Comparison of ENCODE assay signal across 23 mouse cellular contexts in genomic region chr5:86730587-86730986, GRCm38 (mm10). TPM values are rescaled to one million over a fixed set of nuclear protein-coding genes. Genes with fewer than 3 reads are reported as not detected.
A peak's percentile ranks its signal among the peaks of the same experiment; 100 is the strongest.
DNase-seq lines count a peak whose midpoint lies in the region; ATAC-seq lines count a peak whose summit lies in the region.
"Had no signal": no experiment of that assay in that cellular context is flagged by ENCODE, and none has a peak within 500 bp of the region (broad histone marks: within the 10 kb centered on the region; RNA-seq: fewer than 3 reads in every experiment).

No protein-coding gene starts in this region.

- H3K9ac ChIP-seq in heart, embryonic 12.5 days: no peak overlapping the region
- H3K9ac ChIP-seq in midbrain, embryonic 16.5 days (ENCODE audit: low read depth, low read length): no peak overlapping the region
- H3K9ac ChIP-seq: hindbrain, embryonic 15.5 days; limb, embryonic 13.5 days; liver, postnatal 0 days; stomach, embryonic 15.5 days had no signal

- 27% methylated on average over 4 of the region's 4 CpGs for WGBS in heart, embryonic 12.5 days
- WGBS in midbrain, embryonic 16.5 days: 80% methylated on average over 4 of the region's 4 CpGs

- peak; percentile 59; the same call in 1 of the 2 replicates for ATAC-seq in heart, embryonic 12.5 days (ENCODE audit: insufficient number of reproducible peaks, low FRiP score)
- ATAC-seq in CD4-positive, CD25-positive, alpha-beta regulatory T cell, adult 4 months: no peak
- ATAC-seq in midbrain, embryonic 16.5 days: no peak; the same call in 1 of the 2 replicates
- ATAC-seq: liver, postnatal 0 days had no signal

- no peaks in the 10 kb centered on the region for H3K27me3 ChIP-seq in heart, embryonic 12.5 days (replicated peaks)
- H3K27me3 ChIP-seq in midbrain, embryonic 16.5 days (ENCODE audit: control insufficient read depth, insufficient read depth, low read depth, low read length): no peaks in the 10 kb centered on the region
- H3K27me3 ChIP-seq: hindbrain, embryonic 15.5 days; limb, embryonic 13.5 days; stomach, embryonic 15.5 days had no signal

- H3K27ac ChIP-seq in heart, embryonic 12.5 days (ENCODE audit: poor library complexity, severe bottlenecking): no peak overlapping the region
- no peak overlapping the region for H3K27ac ChIP-seq in midbrain, embryonic 16.5 days (ENCODE audit: low read length)
- H3K27ac ChIP-seq: heart, adult 2 months; hindbrain, embryonic 15.5 days; limb, embryonic 13.5 days; macrophage; stomach, embryonic 15.5 days had no signal

- H3K4me2 ChIP-seq in heart, embryonic 12.5 days: no peak overlapping the region
- no peak overlapping the region for H3K4me2 ChIP-seq in midbrain, embryonic 16.5 days (ENCODE audit: low read length)
- H3K4me2 ChIP-seq: hindbrain, embryonic 15.5 days; limb, embryonic 13.5 days; stomach, embryonic 15.5 days had no signal

- no peak for DNase-seq in heart, adult 9 months (ENCODE audit: low spot score in 2 of 2)
- DNase-seq in 3T3-L1 (ENCODE audit: low read depth, low spot score) (peak; percentile 14), NIH3T3 (ENCODE audit: low read depth) (peak; percentile 20)
- peak; percentile 56 for DNase-seq in fat pad, adult 2 months (ENCODE audit: extremely low read depth, low read depth, low spot score)
- DNase-seq in adrenal gland, postnatal 14 days: no peak
- DNase-seq: adrenal gland, adult 2 months; heart, adult 2 months; kidney, adult 8-10 months; liver, postnatal 0 days; midbrain, embryonic 14.5 days had no signal

- H3K4me3 ChIP-seq in heart, embryonic 12.5 days: no peak overlapping the region
- no peak overlapping the region for H3K4me3 ChIP-seq in midbrain, embryonic 16.5 days (ENCODE audit: low read depth, low read length)
- H3K4me3 ChIP-seq: erythroblast, embryonic 14.5 days; heart, adult 2 months; hindbrain, embryonic 15.5 days; limb, embryonic 13.5 days; stomach, embryonic 15.5 days had no signal

- no peaks in the 10 kb centered on the region for H3K9me3 ChIP-seq in heart, embryonic 12.5 days (replicated peaks)
- H3K9me3 ChIP-seq in midbrain, embryonic 16.5 days (replicated peaks; ENCODE audit: control insufficient read depth, low read length, poor library complexity, severe bottlenecking): no peaks in the 10 kb centered on the region
- H3K9me3 ChIP-seq: hindbrain, embryonic 15.5 days; limb, embryonic 13.5 days; stomach, embryonic 15.5 days had no signal

- 0 out of 2 replicates have a peak, but pooled peaks cover 3% of the 10 kb centered on the region for H3K4me1 ChIP-seq in heart, embryonic 12.5 days (replicated peaks)
- H3K4me1 ChIP-seq in midbrain, embryonic 16.5 days (ENCODE audit: control insufficient read depth, insufficient read depth, low read length): no peaks in the 10 kb centered on the region
- H3K4me1 ChIP-seq: hindbrain, embryonic 15.5 days; limb, embryonic 13.5 days; stomach, embryonic 15.5 days had no signal

- no peaks in the 10 kb centered on the region for H3K36me3 ChIP-seq in heart, embryonic 12.5 days
- H3K36me3 ChIP-seq in midbrain, embryonic 16.5 days (ENCODE audit: control insufficient read depth, insufficient read depth, low read length): no peaks in the 10 kb centered on the region
- H3K36me3 ChIP-seq: hindbrain, embryonic 15.5 days; limb, embryonic 13.5 days; stomach, embryonic 15.5 days had no signal

RNA-seq across cellular contexts. Expression of gene Tmprss11e, which starts 15.0 kb away (rescaled TPM):
- polyA plus RNA-seq in heart, embryonic 12.5 days (2016; fragmentation: Nextera tagmentation; extraction: Ambion mirVana): not detected in 2 replicates
- under 1 TPM; 0.24 to 0.39 TPM for polyA plus RNA-seq in CD4-positive, CD25-positive, alpha-beta regulatory T cell, adult 4 months (2017; shearing (Covaris generic))
- not detected in 2 replicates for total RNA-seq in adrenal gland, postnatal 14 days (2021)
- polyA plus RNA-seq in midbrain, embryonic 16.5 days (2015; fragmentation: Nextera tagmentation; extraction: Ambion mirVana): not detected in 2 replicates
- total RNA-seq: adrenal gland, adult 2 months; gastrocnemius, adult 18-20 months; heart, adult 2 months; left cerebral cortex, adult 18-20 months had no signal
- polyA plus RNA-seq: adrenal gland, adult 2 months; erythroblast, embryonic 14.5 days; hindbrain, embryonic 15.5 days; large intestine, adult 2 months; limb, embryonic 13.5 days; liver, postnatal 0 days; macrophage; midbrain, embryonic 14.5 days; neural tube, embryonic 11.5 days; small intestine, adult 2 months had no signal

RNA-seq across cellular contexts. Expression of gene Tmprss11b, which starts 54.4 kb away (rescaled TPM):
- not detected in 2 replicates for polyA plus RNA-seq in heart, embryonic 12.5 days (2016; fragmentation: Nextera tagmentation; extraction: Ambion mirVana)
- polyA plus RNA-seq in CD4-positive, CD25-positive, alpha-beta regulatory T cell, adult 4 months (2017; shearing (Covaris generic)): not detected
- total RNA-seq in adrenal gland, postnatal 14 days (2021): not detected in 2 replicates
- polyA plus RNA-seq in midbrain, embryonic 16.5 days (2015; fragmentation: Nextera tagmentation; extraction: Ambion mirVana): not detected in 2 replicates
- total RNA-seq: adrenal gland, adult 2 months; gastrocnemius, adult 18-20 months; heart, adult 2 months; left cerebral cortex, adult 18-20 months had no signal
- polyA plus RNA-seq: adrenal gland, adult 2 months; erythroblast, embryonic 14.5 days; heart, adult 2 months; hindbrain, embryonic 15.5 days; large intestine, adult 2 months; limb, embryonic 13.5 days; liver, postnatal 0 days; macrophage; midbrain, embryonic 14.5 days; neural tube, embryonic 11.5 days; small intestine, adult 2 months had no signal

Comparison
In these comparisons a context has a peak if more than half of its experiments do, and no peak if none do; other contexts are left out.
1. DNase-seq: peak in 3T3-L1 (single experiment), NIH3T3 (single experiment) and fat pad, adult 2 months (single experiment); none in heart, adult 9 months (0 of 2) and adrenal gland, postnatal 14 days (single experiment).